Mouse (Mus musculus) urinary bladder, postnatal 4 days (tissue): Measurements from ENCODE around the gene Slmap.

ENCODE experiments used
- DNase-seq, 2 experiments: peaks; one replicate each; pipeline ENCODE4 v3.0.0; 2021 to 2022; ENCODE audit warnings: low spot score in 2 of 2

The Slmap gene

DNA sequence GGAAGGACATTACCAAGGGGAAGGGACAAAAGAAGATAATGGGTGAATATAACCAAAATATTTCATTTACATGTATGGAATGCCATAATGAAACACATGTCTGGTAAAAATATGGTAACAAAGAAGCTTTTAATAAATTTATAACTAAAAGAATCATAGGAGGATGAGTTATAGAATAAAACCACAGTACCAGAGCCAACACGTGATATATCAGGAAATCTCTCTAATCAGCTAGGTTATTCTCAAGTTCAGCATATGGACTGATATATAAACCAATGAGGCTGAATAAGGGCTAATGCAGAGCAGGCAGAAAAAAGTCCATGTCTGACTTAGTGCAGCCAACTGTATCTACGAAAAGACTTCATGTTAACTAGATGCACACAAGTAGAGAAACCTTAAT lies 58.3 kb downstream of the Slmap start:
- no peak for DNase-seq

DNA sequence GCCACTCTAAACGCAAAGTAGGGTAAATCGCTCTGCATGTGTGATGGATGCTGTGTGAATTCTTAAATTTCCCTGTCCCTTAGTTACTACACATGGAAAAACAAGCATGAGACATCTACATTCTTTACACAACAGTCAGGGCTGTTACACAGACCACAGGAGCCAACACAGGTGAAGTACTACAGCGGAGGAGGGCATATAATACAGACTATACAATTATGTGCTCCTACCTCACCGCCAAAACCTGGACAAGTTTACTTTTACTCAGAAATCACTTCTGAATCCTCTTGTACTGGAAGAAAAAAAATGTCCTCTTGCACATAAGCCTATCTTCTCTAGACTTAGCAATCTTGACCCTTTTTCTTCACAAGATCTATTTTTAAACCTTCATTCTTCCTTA lies 66.8 kb downstream of the Slmap start:
- DNase-seq, result no peak

DNA sequence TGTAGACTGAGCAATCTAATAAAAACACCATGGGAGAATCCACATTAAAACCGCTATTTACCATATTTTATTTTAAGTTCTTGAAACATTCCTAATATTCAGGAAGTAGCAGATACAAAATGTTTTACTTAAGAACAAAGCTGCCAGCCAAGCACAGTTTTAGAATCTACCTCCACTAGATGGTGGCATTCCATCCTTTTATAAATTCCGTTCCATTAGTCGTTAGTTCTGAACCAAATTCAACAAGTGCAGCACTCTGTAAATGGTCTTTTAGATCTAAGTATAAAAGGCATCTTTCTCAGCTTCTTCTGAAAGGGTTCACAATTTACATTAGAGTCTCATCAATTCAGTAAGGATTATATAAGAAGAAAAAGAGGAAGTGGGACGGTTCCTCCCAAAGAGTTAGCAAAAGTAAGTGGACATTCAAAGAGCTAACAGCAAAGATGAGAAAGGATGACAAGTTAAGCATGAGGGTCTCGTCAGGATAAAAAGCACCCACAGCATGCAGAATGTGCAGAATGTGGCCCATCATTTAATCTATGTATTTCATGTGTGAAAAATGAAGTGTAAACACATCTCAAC lies 68.1 kb downstream of the Slmap start:
- no peak for DNase-seq

DNA sequence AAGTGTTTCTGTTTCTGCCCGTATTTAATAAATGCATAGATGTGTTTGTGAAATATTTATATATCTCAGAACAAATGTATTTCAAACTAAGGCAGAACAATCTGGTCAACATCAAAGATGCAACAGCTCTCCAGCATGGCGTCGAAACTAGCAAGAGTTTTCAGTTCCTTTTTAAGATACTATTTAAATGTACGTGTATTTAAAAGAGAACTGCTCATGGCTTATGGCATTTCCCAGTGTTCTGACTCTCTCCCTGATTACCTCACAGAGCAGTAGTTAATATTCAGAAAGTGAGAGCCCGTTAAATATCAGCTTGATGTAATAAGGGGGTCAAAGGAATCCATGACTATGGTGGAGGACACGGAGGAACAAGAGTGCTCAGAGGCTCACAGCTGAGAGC lies 68.8 kb downstream of the Slmap start:
- no peak for DNase-seq

DNA sequence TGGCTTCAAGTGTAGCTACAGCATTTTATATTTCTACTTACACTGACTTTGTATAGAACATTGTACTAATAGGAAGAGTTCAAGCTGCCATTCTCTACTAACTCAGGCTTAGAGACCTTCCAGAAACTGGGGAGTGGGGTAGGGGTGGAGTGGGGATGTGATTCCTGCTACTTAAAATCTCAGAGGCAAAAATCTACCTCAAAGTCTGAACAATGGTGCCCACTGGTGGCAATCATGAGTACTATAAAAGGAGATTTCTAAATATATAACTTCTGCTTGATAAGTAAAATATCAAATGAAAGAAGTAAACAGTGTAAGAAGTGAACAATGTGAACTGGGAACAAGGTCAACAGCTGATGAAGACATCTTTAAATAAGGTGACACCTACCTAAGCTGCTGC lies 75.2 kb downstream of the Slmap start:
- no peak for DNase-seq

DNA sequence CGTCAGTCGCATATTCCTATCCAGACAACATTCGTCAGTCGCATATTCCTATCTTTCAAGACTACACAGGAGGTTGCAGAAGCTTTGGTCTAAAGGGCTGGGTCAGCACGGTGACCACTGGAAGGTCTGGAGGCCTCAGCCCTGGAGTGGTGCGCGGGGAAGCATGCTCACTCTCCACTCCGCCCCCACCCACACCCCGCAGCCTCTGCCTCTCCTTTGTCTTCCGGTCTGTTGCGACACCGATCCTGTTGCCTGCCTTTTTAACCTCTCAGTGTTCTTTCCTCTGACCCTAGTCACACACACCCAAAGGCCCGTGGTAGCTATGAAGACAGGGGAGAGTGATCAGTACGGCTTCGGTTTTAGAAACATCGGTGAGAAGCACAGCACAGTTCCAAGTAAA lies 79.9 kb downstream of the Slmap start:
- DNase-seq, result no peak

DNA sequence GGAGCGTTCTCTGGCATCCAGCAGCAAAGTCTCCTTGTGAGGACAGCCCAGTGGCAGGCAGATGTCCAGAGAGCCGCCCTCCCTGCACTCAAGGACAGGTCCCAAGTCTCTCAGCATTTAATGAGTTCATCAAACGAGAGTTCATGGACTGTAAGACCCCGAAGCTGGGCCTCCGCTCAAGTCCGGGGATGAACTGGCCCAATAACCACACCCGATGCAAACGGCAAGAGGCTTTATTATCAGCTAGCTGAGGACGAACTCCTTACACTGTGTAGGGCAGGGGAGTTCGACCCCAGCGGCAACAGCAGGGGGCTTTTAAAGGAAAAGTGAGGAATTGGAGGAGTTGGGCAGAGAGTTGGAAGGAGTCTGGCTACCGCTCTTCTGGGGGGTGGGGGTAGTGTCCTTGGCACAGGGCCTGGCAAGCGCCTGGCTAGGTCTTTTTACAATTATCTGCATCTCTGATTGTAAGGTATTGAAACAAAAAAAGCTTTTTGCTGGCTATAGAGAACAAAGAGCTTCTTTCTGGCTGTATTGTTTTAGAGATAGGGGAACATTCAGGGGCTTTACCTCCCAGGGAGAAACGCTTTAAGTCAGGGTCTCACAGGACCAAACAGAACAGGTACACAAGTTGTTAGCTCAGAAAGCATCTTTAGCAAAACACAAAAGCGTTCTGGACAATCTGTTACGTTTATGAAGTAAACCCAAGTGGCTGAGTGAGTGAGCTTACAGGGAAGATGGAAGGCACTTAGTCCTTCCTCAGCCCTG lies 84.5 kb downstream of the Slmap start:
- peak in 1 of 2 experiments; percentile 51 for DNase-seq

DNA sequence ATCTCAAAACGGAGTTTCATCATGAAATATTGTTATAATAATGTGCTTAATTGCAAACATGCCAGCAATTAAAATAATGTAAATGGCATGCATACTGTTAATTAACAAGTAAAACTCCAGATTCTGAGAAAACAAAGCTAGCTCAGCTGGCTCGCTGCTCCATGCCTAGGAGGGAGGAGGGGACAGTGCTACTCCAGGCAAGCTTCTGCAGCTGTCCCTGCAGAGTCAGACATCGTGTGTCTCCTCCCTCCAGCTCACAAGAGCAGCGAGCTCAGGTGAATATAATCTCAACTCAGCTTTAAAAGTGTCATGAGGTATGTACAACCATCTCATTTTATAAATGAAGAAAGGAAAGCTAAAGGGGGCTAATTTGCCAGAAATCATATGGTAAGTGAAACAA lies 86.2 kb downstream of the Slmap start:
- no peak for DNase-seq

DNA sequence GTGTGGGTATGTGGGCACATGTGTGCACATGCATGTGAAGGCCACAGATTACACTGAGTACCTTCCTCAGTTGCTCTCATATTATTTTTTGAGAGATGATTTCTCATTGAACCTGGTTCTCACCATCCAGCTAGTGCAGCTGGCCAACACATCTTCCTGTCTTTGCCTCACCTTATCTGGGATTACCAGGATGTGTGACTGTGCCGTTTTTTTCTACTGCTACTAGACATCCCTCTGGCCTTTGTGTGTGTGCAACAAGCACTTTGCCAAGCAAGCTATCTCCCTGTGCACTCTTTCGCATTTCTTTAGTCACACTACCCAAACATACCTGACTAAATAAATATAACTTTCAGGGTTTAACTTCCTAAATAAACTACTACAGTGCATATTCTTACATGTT lies 87.5 kb downstream of the Slmap start:
- DNase-seq, result no peak

DNA sequence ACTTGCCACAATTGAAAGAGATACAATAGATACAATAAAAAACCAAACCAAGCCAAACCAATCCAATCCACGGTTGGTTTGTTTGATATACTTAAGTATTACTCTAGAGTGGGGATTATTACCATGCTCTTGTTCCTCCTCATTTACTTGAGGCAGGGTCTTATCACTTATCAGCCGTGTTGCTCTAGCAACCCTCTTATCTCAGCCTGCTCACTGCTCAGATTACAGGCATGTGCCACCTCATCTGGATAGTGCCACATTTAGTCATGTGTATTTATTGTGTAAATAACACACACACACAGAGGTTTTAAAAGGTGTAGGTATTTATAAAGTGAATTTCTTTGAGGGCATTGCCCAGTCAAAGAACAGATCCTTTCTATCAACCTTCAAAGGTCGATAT lies 88.2 kb downstream of the Slmap start:
- no peak for DNase-seq

DNA sequence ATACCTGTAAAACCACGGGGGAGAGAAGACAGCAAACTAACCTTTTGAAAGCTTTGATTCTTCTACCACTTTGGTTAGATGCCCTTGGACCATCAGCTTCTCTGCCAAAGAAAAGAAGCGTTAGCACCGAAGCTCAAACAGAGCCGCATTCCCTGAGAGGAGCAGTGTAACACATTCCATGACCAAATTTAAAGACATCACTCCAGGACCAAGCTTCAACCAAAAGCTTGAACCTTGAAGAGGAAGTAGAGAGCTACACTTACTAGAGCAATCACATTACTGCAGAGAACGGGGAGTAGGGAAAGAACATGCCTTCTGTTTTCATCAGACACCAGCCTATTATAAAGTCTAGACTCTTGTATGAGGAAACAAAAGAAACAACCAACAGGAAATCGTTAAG lies 92.2 kb downstream of the Slmap start:
- DNase-seq, result no peak

DNA sequence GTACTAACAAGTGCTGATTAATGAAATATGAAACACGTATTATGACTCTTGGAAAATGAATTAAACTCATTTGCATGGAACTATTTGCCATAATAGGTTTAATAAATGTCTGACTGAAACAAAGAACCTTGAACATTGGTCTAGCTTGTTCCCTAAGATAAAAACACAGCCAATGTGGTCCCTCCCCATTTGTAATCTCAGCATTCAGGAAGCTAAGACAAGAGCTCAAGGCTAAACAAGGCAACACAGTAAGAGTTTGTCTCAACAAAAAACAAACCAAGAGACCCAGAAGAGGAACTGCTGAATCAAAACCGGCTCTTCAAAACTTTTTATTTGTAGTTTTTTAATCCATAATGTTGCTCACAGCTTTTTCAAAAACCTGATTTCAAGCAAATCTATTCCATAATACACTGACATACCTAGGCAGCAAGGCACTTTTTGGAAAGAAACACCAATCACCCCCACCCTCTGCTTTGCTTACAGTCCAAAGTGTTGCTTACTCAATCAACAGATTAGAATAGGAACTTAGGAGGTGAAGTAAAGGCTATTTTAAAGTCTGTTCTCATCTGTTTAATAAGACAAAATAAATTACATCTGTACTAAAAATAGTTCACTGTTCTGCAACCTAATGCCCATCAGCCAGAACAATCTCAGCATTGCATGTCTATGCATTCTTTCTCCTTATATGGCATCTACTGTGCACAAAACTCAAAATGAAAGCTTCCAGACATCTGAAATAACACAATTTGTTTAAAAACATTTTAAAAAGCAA lies 93.5 kb downstream of the Slmap start:
- DNase-seq, result no peak

DNA sequence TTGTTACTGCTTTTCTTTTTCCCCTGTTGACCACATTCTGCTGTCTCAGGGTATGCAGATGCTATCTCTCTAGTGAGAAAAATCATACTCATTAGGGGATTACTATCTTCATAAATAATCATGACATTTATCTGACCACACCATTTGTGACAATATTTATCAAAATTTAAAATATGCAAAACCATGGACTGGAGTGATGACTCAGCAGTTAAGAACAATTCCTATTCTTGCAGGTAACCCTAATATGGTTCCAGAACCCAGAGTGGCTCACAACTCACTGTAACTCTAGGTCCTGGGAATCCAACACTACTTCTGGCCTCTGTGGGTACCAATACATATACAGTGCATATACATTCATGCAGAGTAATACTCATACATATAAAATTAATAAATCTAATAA lies 94.7 kb downstream of the Slmap start:
- DNase-seq, result no peak

DNA sequence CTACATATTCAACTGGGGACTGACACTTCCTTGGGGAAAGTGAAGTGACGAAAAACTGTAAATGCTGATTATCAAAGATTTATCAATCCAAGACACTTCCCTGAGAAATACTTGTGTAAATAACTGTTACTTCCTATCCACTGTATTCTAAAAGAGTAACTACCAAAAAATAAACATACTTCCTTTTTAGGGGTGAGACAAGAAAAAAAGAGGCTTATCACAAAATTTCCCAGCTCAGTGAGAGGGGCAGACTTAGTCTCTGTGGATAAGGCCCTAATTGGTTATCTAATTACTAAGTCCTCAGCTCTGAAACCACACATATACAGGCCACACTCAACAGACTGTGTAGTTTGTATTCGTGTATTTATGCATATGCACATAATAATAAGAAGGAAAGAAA lies 97.0 kb downstream of the Slmap start:
- DNase-seq, result no peak

DNA sequence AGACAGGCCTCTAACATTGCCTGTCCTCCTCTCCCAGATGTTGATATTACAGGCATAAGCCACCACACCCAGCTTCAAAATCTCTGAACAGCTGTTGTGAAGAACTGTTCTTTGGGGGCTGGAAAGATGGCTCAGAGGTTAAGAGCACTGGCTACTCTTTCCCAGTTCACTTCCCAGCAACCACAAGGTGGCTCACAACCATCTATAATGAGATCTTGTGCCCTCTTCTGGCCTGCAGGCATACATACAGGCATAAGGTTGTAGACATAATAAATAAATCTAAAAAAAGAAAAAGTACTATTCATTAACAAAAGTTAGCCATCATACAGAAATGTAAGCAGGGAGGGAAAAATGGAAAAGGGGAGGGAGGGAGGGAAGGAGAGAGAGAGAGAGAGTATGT lies 98.4 kb downstream of the Slmap start:
- no peak for DNase-seq

DNA sequence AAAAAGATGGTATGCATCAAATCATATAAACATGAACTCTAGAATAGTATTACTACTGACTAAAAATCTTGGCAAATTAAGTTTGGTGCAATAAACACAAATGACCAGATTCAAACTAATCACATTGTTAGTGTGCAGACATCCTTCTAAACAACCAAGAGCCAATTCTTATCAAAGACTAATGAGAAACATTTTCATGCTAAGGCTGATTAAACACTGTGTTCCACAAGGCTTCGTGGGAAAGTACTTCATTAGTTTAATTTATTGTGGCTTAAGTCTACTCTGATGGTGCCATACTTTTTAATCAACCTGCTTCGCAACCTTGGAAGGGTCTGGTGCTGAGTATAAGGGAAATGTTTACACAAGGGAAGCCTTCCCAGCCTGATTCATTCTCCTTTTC lies 102.4 kb downstream of the Slmap start:
- DNase-seq, result no peak

DNA sequence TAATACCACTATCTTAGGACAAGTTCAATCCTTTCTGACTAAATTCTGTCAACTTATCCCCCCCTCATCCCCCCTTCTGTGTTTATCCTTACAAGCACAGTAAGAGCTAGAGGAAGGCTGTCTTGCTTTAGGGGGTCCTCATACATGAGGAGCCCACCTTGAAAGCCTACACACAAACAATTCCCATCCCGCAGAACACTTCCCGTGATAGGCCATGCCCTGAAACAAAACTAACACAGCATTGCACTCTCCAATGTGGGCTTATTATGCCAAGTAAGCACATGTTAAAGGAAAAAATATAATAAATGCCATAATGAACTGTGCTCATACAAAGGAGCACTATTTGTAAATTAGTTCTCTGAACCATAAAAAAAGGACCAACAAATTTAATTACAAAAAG lies 102.8 kb downstream of the Slmap start:
- DNase-seq, result no peak

DNA sequence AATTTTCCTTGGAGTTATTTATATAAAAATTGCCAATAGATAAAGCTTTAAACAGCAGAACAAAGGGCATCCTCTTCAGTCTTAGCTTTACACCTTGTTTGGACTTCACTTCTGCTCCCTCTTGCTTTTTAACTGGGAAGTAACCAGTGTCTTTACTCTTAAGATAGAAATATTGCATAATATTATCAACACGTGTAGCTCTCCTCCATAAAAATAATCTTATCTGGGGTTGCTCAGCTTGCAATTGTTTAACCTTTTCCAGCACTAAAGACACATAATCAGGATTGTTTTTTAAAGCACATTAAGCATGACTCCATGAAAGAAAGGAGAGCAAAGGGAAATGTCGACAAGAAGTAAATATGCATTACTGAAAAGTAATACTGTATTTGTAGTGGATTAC lies 114.5 kb downstream of the Slmap start:
- DNase-seq, result no peak

DNA sequence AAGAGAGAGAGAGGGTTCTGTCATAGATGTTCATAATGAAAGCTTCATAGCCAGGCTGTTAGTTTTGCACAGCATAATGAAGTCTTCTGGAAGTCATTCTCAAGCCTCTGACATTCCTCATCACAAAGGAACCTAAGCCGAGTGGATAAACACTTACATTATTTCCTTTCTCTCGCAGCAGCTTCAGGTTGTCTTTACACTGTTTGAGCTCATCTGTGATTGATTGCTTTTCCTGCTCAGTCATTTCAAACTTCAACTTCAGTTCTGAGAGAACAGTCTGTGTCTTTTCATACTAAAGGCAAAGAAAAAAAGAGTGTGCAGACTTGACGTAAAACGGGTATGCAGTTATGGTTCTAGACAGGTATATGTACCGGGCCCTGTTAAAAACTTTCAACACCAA lies 116.8 kb downstream of the Slmap start:
- no peak for DNase-seq

DNA sequence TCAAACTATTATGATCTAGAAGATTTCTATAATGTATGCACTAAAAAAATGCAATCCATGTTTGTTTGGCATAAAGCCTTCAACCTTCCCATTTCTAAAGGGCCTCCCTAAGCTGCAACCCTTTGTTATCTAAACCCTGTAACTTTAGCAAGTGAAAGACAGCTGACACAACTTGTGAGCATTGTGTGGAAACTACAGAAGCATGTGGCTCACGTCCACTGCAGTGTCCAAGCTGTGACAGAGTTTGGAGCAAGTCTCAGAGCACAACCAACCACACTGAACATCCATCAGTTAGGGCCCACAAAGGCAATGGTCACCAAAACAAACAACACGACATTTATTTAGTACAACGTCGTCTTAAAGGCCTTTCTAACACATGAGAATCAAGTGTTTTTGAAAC lies 117.6 kb downstream of the Slmap start:
- DNase-seq, result no peak

DNA sequence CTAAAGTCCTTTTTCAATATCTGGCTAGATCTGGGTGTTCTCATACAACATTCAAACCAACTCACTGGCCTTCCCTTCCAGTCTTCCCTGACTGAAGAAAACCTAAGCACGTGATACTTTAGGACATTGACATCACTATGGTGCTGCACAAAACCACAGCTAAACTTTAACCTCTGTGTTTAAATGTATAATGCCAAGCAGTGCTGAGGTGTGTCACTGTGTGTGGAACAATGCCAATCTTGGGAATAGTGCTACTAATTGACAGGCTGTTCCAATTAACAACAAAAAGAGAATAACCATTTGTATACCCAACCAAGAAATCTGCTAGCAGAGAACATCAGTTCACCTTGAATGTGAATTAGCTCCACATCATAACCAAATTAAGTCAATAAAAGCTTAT lies 121.2 kb downstream of the Slmap start:
- DNase-seq, result no peak

DNA sequence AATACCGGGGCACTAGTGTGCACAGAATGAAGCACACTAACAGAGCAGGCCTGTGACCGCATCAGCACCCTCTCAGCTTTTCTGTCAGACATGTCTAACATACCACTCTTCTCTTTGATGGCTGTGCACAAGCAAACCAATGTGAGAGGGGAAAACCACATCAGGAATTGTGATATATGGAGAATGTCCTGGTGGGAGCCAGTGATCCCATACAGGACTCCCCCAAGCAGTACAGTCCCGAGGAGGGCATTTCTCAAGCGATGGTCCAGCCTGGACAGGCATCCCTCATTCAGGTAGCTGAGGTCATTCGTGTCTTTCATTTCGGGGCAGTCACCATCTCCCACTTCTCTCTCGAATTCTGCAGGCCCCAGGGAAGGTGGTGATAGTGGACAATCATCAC lies 128.0 kb downstream of the Slmap start:
- no peak for DNase-seq

DNA sequence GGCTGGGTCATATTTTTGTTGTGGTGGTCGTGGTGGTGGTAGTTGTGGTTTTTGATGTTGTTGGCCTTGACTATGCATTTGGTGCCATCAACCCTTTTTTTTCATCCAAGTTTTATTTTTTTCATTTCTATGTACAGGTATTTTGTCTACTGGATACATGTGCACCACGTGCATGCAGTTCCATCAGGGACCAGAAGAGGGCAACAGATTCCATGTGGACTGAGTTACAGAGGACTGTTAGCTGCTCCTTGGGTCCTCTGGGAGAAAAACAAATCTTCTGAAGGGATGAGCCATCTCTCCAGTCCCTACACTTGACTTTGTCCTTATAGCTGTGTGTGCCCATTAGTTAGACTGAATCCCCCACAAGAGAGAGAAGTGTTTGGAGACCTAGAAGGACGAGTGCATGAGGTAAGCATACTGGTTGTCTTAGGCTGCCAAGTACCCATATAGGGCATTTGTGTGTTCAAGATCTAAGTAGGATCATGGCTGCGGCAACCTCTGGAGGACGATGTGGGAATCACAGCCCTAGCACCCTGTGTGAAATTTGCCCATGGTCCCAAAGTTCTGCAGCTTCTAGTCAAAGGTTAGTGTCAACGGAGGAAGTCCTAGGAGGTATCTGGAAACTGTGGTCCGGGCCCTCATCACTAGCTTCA lies 136.1 kb downstream of the Slmap start:
- no peak for DNase-seq
